Mouse (Mus musculus): Measurements from ENCODE around the gene Dhx34.
A peak's percentile ranks its signal among the peaks of the same experiment; 100 is the strongest.

Gene Dhx34

DNA sequence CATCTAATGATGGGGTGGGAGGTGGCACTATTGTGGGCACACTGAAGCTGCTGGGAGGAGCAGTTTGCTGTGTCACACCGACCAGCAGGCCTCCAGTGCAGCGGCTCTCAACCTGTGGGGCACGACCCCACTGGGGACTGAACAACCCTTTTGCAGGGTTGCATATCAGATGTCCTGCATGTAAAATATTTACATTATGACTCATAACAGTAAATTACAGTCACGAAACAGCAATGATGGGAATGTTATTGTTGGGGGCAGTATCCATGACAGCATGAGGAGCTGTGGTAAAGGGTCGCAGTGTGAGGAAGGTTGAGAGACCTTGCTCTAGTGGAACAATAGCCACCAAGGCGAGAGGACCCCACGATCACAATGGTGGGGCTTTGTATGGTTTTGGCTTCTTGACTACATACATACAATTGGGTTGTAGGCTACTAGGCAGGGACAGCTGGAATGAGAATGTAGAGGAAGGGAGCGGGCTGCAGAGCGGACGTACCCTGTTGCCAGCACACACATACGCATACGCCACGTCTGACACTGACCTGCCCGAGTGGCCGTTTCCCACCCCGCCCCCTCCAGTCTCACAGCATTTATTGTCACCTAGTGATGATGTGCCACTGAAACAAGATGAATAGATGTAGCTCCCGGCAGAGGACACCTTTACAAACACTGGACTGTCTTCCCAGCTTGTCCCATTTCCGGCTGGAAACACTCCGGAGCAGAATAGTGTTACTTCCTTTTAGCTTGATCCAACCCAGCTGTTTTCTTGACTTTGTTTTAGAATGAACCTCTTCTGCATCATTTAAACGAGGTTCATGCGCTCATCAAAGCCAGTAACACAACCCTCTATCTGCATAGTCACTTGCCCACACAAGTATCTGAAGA is 12.8 kb downstream of the Dhx34 start:
- DNase-seq (ENCODE audit: low spot score), result no peak

DNA sequence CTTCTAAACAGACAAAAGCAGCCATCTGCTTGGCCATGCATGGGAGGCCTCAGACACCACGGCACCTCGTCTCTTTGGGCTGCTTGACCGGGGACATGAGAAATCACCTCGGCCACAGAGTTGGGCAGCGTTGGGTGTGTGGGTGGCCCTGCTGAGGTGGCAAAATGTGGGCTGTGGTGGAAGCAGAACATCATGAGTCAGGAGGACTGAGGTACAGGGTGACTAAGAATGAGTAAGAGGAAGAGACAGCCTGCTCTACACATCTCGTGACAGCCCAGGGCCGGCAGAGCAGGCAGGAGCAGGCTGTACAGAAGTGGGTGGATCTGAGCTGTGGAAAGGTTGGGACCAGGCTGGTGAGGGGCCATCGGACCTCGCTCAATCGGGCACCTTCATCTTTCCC is 14.3 kb downstream of the Dhx34 start:
- no peak for DNase-seq (ENCODE audit: low spot score)

DNA sequence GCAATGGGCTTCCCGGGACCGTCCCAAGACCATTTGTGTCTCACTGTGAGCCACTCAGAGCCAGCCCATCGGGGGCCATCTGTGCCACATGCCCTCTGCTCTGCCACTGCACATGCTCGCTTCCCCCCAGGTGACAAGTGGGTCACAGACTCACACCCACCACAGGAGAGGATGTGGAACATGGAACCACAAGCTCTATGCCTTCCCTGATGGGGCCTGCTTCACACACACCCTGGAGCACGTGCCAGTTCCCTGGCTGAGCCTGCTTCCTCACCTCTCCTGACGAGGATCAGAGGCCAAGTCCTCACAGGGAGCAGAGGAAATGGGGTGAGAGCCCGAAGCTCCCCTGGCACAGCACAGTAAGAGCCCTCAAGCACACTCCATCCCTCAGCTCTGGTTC is 14.8 kb downstream of the Dhx34 start:
- DNase-seq (ENCODE audit: low spot score), result no peak

DNA sequence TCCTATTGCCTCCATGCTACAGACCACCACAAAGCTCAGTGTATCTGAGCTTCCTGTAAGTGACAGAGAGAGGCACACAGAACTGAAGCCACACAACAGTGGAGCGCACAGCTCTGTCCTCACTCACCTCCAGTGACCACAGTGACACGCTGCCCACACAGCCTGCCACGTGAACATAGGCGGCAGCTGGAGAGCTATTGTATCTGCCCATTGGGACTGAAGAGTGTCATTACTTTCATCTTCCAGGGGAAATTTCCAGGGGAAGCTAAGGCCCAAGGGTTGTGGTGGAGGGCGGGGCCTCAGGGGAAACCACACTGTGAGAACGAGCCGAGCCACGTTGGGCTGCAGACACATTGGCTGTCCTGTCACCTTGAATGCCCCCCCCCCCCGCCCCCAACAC is 17.0 kb downstream of the Dhx34 start:
- no peak for DNase-seq (ENCODE audit: low spot score)

DNA sequence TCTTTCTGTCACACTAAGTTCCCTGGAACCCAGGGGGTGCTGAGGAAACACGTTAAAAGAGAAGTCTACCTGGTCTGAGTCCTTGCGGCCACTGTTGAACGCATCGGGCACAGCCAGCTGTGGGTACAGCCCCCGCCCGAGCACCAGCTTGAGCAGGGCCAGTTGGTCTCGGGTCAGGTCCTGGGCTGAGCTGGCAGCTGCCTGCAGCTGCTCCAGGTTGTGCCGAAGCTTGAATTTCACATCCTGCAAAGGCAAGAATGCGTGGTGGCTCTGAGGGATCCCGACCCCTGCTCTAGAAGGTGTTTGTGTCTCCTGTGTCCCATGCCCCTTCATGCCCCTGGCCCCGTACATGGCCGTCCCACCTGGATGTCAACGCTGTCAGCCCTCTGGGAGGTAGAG is 18.3 kb downstream of the Dhx34 start:
- DNase-seq (ENCODE audit: low spot score), result no peak

DNA sequence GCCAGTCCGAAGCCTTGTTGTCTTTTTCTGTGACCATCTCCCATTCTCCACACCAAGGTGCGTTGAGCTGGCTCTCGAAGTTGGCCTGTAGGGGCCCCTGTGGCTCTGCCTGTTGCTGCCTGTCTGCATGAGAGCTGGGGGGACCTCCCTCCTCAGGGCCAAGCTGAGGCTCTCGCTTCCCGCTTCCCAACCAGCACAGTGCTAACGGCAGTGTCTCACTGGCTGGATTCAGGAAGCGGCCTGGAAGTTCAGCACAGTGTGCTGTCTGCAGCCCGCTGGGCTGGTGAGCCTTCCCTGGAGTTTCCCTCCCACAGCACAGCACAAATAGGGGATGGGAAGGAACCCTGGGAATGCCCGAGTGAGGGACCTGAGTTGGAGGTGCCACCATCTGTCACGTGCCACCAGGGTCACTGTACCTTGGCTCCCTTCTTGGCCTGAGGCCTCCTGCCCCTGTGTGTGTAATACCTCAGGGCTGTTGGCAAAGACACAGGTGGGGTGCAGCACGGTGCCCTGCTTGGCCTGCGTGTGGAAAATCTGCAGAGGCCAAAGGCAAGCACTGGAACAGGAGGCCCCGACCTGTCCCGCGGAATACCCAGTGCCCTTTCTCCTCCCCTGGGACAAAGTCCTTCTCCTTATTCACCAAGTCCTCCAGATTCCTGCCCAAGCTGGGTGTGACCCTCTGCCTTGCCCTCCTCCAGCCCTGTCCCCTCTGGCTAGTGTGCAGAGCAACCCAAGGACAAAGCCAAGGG is 18.9 kb downstream of the Dhx34 start:
- no peak for DNase-seq (ENCODE audit: low spot score)

DNA sequence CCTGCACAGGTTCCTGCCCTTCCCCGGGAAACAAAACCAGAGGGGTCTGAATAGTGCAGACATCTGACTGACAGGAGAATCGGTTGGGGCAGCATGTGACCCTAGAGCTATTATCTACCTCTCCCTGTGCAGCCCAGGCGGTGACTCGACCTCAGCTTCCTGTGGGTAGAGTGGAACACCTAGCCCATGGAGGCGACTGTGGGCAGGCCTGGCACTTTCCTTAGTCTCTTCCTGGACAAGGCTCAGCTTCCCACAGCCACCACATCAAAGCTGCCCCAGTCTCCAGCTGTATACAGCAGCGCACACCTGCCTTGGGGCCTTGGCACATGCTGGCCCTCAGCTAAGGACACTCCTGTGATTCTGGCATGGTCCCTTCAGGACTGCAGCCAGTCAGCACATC is 20.7 kb downstream of the Dhx34 start:
- no peak for DNase-seq (ENCODE audit: low spot score)

DNA sequence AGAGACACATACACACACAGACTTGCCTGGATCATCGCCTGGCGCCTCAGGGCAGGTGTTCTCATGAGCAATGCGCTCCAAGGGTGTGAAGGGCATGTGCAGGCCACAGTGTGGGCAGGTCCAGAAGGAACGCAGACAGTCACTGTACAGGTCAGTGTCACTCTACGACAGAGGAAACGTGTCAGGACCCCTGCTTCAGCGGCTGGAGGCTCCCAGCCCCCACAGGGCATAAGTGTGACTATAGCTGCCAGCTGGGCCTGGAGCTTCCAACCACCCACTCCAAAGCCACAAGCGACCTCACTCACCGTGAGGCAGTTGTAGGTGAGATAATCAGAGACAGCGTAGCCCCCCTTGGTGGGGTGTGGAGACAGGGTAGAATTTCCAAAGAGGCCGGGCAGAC is 23.3 kb downstream of the Dhx34 start:
- no peak for DNase-seq (ENCODE audit: low spot score)

DNA sequence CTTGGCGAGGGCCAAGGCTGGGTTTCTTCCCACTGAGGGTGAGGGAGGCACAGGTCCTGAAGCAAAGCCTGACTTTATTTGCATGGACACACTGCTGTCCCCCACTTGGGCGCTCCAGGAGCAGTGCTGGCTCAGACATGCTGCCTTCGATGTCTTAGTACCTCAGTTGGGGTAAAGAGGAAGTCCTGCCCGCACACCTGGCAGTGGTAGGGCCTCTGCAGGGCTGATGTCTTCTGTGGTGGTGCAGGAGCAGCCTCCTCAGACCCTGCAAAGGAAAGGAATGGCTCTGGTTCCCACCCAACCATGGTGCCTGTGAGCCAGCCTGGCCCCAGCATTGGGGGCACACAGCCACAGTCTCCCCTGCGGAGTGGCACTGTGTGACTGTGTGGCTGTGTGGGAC is 24.7 kb downstream of the Dhx34 start:
- no peak for DNase-seq (ENCODE audit: low spot score)

DNA sequence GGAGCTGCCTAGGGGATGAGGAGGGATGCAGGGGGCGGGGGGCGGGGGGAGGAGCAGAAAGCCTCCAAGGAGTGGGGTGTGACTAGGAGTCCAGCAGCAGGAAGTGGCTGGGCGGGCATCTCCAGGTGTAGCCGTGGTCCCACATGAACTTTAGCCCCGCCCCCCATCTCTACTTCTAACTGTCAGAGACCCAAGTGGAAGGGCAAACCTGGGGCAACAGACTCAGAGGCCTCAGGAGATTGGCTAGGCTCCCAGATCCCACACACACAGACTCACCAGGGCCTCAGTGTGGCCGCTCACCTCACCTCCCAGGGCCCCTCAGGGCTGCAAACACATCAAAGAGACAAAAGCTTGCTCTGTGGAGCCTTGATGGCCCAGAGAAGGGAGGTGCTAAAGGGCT is 25.2 kb downstream of the Dhx34 start:
- no peak for DNase-seq (ENCODE audit: low spot score)

DNA sequence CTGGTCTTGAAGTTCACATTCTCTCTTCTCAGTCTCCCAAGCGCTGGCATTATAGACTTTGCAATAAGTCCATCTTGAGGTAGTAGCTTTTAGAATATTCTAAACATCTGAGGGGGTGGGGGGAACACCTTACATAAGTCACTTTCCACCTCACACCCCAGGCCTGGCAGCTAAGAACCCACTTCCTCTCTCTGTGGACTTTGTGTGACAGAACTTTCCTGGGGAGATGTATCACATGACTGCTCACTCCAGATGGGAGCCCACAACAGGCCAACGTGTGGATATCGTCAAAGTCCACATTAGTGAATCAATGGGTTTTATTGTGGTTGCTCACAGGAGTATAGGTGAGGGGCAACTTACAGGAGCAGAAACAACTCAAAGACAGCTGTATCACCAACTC is 28.1 kb downstream of the Dhx34 start:
- no peak for DNase-seq (ENCODE audit: low spot score)

DNA sequence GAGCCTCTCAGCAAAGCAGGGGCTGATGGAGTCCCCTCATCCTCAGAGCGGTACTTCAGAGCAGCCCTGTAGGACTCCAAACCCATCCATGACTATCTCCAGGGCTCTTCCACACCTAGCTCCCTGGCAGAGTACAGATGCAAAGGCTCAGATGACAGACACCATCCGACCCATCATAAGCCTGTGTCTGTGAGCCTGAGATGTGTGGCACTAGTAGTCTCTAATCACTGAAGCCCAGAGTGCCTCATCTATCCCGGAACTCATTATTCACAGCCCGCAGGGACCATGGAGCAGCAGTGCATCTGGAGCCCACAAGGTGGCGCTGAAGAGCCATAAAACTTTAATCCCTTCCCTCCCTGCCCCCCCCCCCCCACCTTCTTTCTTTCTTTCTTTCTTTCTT is 29.5 kb downstream of the Dhx34 start:
- peak; percentile 89 for DNase-seq (ENCODE audit: low spot score)

DNA sequence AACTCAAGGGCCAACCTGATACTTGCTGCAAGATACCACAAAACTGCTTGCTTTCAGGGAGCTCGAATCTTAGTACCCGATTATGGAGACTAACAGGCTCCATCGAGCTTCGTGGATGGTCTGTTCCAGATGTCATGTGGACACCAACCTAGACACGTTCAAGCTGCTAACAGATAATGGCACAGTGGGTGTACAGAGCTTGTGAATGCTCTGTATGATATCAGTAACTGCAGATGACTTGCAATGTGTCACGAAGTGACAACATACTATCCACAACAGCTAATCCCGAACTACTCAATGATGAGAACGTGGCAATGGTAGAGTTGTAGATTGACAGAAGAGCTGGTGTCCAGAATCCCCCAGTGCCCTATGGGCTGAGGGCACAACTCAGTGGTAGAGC is 34.3 kb downstream of the Dhx34 start:
- no peak for DNase-seq (ENCODE audit: low spot score)

DNA sequence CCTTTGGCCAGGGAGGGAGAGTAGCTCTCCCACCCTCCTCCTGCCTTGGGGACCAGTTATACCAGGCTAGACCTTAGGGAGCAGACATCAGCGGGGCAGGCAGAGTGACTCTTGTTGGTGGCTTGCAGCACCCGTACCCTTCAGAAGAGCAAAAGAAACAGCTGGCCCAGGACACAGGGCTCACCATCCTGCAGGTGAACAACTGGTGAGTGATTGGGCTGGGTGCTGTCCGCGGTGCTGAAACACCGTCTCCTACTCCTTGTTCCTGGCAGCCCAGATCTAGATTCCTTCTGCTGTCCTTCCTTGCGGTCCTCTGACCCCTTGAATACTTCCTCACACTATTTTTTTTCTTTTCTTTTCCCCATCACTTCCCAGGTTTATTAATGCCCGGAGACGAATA is 38.2 kb downstream of the Dhx34 start:
- peak; percentile 69 for DNase-seq (ENCODE audit: low spot score)

DNA sequence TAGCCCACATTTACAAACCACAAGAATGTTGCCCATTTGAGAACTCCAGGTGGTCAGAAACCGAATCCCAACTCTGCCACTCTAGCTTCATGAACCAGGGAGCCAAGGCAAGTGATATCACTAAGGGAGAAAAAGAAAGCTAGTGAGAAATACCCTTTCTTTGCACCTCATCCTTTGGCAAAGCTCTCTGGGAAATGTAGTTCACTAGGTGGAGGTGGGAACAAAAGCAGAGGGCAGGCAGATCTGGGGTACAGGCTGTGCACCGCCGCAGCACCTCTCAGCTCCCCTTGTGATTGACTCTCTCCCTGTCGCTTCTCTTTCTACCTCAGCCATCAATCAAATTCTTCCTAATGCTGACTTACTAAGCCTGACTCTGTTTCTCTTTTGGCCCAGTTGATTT is 43.7 kb downstream of the Dhx34 start:
- no peak for DNase-seq (ENCODE audit: low spot score)

DNA sequence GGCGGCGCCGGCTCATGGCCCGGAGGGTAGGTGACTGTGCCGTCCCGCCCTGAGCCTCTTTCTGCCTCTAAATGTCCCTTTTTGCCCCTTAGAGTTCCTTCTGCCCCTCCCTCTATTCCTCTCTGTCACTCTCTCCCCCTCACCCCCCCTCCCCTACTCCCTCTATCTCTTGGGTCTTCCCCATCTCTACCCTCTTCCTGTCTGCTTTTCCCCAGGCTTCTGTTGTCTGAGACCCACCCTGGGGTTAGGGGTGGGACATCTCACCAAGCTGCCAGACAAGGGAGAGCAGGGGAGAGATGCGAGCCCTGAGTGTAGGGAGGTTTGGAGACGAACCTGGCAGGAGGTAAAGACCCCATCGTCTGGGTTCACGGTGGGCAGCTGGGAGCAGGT is 46.3 kb downstream of the Dhx34 start:
- DNase-seq (ENCODE audit: low spot score), result peak; percentile 34

DNA sequence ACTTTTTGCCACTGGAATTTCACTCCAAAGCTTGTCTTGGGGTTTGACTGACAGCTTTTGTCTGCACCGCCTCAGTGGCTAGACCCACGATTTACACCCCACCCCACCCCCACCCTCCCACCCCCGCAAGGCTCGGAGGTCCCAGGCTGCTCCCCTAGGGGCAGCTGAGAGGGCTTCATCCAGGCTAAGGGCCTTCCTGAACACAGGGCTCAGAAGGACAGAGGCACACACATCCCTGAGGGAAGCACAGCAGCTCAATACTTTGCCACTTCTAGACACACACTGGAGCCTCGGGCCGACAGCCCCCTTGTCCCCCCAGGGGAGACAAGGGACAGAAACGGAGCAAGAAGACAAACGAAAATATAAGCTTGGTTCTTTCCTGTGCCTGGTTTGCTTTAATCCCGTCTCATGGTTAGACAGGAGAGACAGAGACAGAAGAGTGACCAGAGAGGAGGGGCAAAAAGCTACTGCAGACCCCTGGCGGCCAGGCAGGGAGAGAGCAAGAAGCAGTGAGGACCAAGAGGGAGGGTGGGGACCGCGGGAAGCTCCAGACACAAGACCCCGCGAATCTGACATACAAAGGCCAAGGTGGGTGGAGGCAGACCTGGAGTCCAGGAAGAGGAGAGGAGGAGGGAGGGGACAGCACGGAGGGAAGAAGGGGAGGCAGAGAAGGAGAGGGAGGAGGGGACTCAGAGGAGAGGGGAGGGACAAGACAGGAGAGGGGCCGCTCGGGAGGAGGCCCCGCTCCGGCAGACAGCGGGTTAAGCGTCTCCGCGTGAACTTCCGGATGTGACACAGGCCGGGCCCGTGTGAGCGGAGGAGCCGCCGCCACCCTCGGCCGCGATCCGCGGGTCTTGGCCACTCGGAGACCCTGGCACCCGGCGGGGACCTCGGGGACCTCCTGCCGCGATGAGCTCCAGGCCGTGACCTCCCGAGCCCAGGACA is 47.0 kb downstream of the Dhx34 start, which contains the start of gene Meis3:
Gene Meis3, plus strand, starts transcription at position 494 of the 945 bp plus-strand sequence.
- peak; percentile 86 for DNase-seq (ENCODE audit: low spot score)

DNA sequence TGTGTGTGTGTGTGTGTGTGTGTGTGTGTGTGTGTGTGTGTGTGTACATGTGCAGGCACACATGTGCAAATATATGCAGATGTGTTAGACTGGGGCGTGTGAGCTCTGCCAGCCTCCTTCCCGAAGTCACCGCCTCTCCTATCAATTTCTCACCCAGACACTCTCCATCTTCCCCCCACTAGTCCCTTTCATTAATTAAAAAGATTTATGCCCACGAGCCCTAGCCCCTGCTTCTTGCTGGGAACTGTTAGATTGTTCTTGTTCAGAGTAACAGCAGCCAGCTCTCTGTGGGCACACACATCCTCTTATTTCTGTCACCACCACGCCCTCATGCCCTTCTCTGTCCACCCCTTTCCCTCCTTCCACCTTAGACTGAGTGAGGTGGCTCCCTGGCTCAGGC is 48.7 kb downstream of the Dhx34 start:
- DNase-seq (ENCODE audit: low spot score), result peak; percentile 59

DNA sequence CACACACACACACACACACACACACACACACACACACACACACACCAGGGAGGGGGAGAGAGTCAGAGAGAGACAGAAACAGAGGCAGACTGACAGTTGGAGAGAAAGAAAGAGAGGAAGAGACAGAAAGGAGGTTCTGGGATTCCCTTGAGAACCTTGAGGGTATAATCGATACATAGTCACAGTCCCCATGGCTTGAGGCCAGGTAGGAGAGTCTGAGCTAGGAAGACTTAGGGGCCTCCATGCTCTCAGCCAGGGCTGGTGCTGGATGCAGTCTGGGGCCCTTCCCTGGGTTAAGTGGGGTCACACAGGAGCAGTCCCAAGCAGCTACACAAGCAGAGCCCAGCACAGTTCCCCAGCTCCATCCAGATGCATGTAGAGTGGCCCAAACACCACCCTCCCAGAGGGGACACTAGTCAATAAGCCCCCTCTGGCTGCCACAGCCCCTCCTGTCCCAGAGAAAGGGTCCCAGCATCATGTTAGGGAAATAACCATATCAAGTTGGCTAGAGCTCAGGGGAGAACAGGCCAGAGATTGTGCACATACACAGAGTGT is 49.2 kb downstream of the Dhx34 start:
- peak; percentile 51 for DNase-seq (ENCODE audit: low spot score)

DNA sequence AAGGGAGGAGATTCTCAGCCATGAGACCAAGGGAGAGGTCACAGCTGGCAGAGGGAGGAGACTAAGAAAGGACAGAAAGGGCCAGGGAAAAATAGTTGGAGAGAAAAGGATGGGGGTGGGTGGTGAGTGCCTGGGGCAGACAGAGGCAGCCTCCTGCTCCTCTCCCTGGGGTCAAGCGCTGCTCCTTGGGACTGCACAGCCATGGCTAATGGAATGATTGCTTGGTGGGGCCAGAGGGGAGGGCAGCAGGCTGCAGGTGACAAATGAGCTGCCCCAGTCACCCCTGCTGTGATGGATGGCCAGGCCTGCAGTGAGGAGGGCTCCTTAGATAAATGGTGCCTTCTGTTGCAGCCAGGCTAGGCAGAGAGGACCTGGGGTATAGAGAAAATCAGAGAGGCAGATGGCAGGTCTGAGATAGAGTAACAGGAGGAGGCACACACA is 49.7 kb downstream of the Dhx34 start:
- DNase-seq (ENCODE audit: low spot score), result peak; percentile 84

DNA sequence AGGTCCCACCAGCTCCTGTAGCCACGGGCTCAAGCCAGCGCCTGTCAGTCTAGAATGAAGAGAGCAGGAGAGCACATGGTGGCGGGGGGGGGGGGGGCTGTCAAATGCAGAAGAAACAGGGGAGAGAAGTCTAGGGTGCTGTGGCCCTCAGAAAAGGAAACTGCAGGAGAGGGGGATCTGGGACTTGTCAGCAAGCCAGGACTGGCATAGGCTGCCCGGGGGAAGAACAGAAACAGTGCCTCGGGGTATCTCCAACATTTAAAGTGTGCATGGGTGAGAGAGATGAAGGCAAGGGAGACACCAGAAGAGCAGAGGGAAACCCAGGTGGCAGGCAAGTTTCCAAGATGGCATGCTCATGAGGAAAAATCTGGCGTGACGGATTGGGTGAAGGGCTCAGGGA is 59.8 kb downstream of the Dhx34 start:
- DNase-seq (ENCODE audit: low spot score), result no peak

DNA sequence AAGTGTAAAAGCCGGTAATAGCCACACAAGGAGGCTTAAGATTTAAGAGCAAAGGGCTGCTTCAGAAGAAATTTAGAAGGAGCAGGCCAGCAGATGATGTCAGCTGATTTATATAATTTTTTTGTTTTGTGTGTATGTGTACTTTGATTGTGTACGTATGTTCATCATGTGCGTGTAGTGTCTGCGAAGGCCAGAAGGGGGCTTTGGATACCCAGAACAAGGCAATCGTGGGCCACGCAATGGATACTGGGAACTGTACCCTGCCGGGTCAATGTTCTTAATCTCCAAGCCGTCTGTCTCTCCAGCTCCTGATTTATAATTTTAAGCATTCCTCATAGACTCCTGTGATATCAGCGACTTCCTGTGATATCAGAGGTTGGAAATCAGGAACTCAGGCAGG is 60.5 kb downstream of the Dhx34 start:
- no peak for DNase-seq (ENCODE audit: low spot score)
